Mouse (Mus musculus) adipose tissue, adult 10 weeks (tissue): ENCODE data around the gene Tars2. TPM values are rescaled to one million over a fixed set of nuclear protein-coding genes. Genes with fewer than 3 reads are reported as not detected.

Experiments
- polyA plus RNA-seq: library from polyadenylated mRNA; stranded (reverse); fragments of 350-450 nt; fragmentation: Illumina TruSeq; extraction: RNeasy Lipid Tissue Mini Kit (QIAGEN cat#74804); gene quantifications from one replicate; pipeline ENCODE4 v1.2.3, GENCODE M21; 2014; ENCODE audit warnings: low read depth, low replicate concordance

Tars2 gene
- 24.0 TPM for polyA plus RNA-seq

GRCm38 (mm10) chr3:95760106-95760505 lies at the start of gene Tars2:
Gene Tars2 (minus strand): TSS chr3:95760206.

GRCm38 (mm10) chr3:95739353-95740104 lies 20.5 kb downstream of the Tars2 start, which contains the start of gene Ecm1:
Gene Ecm1 (minus strand): TSS chr3:95739569.

Other genes starting within 250 kb of the Tars2 start
- 92.8 TPM for gene Ctss, start 233.4 kb downstream of the Tars2 start, polyA plus RNA-seq
- 2.4 TPM for gene Hormad1, start 200.5 kb downstream of the Tars2 start, polyA plus RNA-seq
- 35.2 TPM for gene Golph3l, start 171.3 kb downstream of the Tars2 start, polyA plus RNA-seq
- gene Ensa, start 135.2 kb downstream of the Tars2 start, polyA plus RNA-seq, result 86.7 TPM
- gene Mcl1, start 101.4 kb downstream of the Tars2 start, polyA plus RNA-seq, result 80.7 TPM
- 16.6 TPM for gene Adamtsl4, start 72.3 kb downstream of the Tars2 start, polyA plus RNA-seq
- 174 TPM for gene Ecm1, start 20.6 kb downstream of the Tars2 start, polyA plus RNA-seq
- gene Rprd2, start 58.7 kb upstream of the Tars2 start, polyA plus RNA-seq, result 14.7 TPM
- 21.5 TPM for gene Prpf3, start 95.7 kb upstream of the Tars2 start, polyA plus RNA-seq
- gene Mrps21, start 111.3 kb upstream of the Tars2 start, polyA plus RNA-seq, result 187 TPM
- 6.3 TPM for gene Ciart, start 122.0 kb upstream of the Tars2 start, polyA plus RNA-seq
- 15.0 TPM for gene BC028528, start 131.8 kb upstream of the Tars2 start, polyA plus RNA-seq
- 90.6 TPM for gene Aph1a, start 133.8 kb upstream of the Tars2 start, polyA plus RNA-seq
- gene Car14, start 144.5 kb upstream of the Tars2 start, polyA plus RNA-seq, result 9.0 TPM
- 50.3 TPM for gene Anp32e, start 169.0 kb upstream of the Tars2 start, polyA plus RNA-seq
- 31.8 TPM for gene Plekho1, start 235.8 kb upstream of the Tars2 start, polyA plus RNA-seq